Mouse (Mus musculus): ENCODE results near the gene Sptb. TPM values are rescaled to one million over a fixed set of nuclear protein-coding genes. Genes with fewer than 3 reads are reported as not detected.

Gene Sptb
- total RNA-seq, 2 experiments from 2014 or later: 0.04 to 0.93 TPM

DNA sequence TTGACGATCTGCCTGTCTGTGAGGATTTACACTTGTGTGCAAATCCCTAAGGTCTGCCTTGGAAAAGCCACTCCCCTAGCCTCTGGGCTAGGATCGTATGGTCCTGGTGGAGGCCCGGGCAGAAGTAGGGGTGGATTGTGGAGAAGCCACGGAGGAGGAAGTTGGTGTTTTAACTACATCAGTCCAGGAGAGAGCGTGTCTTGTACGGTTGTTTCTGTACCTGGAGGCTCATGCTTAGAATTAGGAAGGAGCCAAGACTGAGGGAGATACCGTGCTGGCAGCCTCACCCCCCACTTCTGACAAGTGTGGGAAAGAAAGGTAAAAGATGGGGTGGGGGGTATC lies 162.3 kb downstream of the Sptb start:
- peak; percentile 33 for ATAC-seq (replicated peaks; ENCODE audit: poor library complexity, severe bottlenecking)

DNA sequence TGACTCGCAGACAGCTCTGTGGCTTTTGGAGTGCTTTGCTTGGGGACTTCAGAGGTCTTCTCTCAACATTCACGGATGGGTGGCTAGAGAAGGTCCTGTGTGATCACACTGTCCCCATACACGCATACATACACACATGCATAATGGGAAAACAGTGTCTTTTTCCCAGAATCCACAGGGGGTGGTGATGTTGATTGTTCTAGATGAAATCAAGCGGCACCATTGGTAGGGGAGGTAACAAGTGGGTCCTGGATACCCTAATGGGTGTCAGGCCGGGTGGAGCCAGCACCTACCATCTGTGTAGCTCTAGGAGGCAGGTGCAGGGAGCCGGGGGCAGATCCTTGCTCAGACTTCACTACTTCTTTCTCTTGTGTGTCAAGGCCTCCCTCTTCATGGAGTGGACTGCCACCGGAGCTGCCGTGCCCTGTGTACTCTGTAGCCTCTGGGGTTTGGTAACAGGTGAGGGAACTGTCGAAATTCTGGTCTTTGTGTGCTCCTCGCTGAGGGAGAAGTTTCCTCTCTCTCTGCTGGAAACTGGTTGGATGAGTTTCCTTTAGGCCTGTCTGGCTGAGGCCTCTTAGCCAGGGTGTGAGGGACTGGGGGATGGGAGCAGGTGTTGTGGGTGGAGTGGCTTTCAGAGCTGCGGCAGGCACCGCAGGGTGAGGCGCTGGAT lies 162.8 kb downstream of the Sptb start:
- ATAC-seq (replicated peaks; ENCODE audit: poor library complexity, severe bottlenecking): peak; percentile 54

DNA sequence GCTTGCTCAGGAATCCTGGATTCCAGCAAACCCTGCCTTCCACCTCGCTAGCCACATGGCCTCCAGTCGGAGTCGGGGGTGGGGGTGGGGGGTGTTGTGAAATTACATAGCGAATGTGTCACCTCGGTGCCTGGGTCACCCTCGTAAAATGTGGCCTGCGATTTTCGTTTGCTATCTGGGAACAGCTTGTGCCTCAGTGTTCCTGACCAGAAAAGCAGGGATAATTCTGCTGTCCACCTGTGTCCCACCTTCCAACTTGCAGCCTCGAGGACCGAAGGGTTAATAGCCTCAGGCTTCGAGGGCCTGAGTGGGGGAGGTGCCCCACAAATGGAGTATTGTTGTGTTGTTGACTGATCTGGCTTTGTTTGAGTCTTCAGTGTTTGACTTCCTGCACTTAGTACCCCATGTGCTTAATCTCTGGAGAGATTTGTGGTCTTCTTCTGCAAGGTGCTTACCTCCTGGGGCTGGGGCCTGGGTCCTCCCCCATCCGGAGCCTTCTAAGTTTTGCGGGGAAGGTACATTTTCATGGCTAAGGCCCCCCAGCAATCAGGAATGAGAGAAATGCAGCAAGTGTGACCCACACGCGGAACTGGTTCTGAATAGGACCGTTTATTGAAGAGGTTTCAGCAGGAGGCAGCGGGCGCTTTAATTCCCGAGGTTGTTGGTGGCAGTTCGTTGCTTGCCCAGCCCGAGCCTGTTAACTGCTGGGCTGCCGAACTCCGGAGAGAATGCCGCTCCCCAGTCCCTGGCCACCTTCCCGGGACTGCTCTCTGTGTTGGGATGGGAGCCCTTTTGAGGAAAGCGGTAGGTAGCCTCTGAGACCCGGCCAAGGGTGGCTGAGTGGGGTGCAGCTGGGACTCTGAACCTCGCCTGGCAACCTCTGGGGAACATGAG lies 163.7 kb downstream of the Sptb start:
- no peak for ATAC-seq (replicated peaks; ENCODE audit: poor library complexity, severe bottlenecking)

DNA sequence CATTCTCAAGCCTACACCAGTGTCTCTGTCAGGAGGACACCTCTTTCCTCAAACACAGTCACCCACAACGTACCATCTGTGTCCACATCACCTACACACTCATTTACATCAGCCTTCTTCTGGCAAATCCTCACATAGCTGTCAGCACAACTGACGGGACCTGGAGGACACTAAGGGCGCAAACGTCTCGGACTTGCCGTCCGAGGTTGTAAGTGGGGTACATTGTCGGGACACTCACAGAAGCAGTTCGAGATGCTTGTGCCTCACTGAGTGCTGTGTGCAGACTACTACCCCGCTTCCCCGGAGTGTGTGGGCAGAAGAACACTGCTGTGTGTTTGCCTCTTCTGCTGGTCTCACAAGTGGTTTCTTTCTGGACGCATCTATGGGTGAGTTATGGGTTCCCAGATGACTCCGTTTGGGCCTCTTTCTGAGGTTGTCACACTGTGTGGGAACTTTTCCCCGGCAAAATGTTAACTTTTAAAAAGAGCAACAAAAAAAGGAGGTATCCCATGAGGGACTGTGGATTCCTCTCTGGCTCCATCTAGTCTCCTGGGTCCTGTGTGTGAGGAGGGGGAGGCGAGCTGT lies 164.5 kb downstream of the Sptb start:
- no peak for ATAC-seq (replicated peaks; ENCODE audit: poor library complexity, severe bottlenecking)

DNA sequence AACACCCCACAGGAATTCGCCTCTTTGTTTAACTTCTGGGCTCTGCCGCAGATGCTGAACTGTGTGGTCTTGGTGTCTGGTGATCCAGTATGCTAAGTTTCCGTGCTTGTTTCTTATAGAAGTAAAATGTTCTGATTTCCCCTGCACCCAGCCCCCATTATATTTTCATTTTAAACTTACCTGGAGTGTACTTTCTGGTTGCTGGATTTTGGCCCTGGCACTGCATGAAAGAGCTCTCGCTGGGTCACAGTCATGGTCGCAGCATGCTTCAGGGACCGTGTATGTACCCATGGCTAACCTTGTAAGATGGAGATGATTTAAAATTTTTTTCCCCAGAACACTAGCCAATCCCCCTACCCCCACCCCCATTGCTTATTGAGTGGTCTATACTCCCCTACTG lies 168.5 kb downstream of the Sptb start:
- ATAC-seq (replicated peaks; ENCODE audit: poor library complexity, severe bottlenecking): no peak

DNA sequence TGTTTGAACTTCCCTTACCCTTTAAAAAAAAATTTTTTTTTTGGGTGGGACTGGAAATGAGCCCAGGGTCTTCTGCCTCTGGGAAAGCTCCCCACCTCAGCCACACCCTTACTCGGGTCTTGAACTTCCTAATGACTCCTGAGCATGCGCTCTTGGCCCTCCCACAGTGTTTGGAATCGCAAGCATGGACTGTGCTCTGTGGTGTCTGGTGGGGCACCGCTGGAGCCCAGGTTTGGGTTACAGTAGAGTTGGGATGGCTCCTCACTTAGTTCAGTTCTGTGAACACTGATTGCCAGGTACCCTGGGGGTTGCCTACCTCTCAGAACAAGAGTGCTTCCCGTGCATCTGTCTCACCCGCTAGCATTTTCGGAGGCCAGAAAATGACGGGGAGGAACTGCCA lies 168.9 kb downstream of the Sptb start:
- ATAC-seq (replicated peaks; ENCODE audit: poor library complexity, severe bottlenecking): no peak

DNA sequence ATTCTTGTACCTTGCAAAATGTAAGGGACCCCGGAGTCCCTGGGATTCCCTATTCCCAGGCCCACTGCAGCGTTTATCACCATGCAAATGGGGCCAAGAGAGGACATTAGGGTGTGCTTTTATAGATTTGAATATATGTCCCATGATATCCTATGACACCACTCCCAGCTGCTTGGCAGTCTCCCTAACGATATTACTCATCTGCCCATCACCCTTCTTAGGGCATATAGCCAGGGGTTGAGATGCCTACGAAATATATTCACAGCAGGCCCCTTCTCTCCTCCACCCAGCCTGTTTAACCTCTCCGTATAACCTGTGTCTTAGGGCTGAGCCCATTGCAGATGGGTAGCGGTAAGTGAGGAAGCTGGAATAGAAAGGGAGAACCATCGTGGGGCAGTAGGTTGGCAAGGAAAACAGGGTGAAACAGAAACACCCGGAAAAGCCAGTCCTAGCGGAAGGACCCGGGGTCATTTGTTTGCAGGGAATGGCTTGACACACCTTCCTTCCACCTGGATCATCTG lies 169.6 kb downstream of the Sptb start:
- ATAC-seq (replicated peaks; ENCODE audit: poor library complexity, severe bottlenecking): no peak

DNA sequence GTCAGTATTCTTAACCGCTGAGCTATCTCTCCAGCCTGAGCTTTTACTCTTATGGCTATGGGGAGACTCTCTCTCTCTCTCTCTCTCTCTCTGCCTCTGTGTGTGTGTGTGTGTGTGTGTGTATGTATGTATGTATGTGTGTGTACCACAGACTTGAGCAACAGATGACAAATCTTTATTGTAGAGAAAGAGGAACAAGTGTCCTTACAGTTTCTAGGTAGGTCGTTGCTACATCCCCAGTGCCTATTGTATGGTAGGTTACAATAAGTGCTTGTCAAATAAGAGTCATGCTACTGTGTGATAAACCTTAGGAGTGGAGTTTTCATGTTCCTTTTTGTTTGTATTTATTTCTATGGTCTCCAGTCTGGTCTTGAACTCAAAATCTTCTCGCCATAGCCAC lies 170.2 kb downstream of the Sptb start:
- peak; percentile 81 for ATAC-seq (replicated peaks; ENCODE audit: poor library complexity, severe bottlenecking)

DNA sequence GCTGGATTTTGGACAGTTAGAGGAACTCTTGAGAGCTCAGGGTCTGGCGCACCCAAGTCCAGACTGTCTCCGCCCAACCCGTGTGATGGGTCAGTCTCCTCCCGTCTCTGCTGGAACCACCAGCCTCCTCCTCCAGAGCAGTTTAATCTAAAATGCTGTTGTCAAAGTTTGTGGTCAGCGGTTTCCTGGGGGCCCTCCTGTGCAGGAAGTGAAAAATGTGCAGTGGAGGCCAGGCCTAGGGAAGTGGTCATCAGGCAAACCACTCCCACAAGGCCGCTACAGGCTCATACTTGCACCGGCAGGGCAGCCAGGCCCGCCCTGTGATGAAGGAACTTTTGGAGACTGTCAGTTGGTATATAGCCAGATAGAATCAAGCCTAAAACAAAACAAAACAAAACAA lies 172.9 kb downstream of the Sptb start:
- ATAC-seq (replicated peaks; ENCODE audit: poor library complexity, severe bottlenecking): peak; percentile 74

DNA sequence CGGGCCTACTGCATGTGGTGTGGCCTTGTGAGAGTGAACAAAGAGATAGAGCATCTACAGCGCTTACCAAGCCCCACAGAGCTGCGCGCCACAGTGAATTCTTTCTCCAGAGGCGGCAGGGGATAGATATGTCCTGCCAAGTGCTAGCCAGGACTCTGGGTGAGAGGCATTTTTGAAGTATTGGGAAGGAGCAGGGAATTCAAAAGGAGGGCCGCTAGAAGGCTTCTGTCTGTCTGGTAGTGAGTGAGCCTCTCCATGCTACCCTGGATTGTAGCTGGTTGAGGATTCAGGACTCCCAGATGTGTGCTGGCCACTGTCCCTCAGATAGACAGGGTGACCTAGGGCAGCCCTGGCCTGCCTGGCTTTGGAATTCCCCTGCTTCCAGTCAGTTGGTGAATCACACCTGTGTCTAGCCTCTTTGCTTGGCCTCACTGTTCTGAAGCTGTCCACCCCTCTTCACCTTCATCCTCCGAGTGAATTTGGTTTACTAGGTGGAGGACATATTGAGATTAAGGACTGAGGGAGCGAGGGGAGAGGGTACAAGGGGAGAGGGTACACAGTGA lies 173.7 kb downstream of the Sptb start:
- ATAC-seq (replicated peaks; ENCODE audit: poor library complexity, severe bottlenecking): no peak

DNA sequence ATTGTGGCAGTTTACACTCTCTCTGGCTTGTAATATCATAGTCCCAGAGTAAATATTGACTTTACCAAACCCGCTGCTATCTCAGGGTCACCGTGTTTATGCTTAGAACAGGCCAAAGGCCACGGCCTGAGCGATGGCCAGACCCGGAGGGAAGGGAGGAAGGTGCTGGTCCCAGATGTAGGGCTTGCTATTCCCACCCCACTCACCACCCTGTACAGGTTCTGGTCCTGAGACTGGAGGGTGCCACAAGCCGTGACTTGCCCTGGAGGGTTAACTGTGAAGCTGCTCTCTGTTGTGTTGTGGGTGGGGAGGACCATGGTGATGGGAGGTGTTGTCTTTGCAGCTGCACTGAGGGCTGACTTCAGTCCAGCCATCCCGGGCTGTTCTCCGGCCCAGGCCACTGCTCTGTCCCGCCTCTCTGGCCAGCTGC lies 174.9 kb downstream of the Sptb start:
- ATAC-seq (replicated peaks; ENCODE audit: poor library complexity, severe bottlenecking): no peak

DNA sequence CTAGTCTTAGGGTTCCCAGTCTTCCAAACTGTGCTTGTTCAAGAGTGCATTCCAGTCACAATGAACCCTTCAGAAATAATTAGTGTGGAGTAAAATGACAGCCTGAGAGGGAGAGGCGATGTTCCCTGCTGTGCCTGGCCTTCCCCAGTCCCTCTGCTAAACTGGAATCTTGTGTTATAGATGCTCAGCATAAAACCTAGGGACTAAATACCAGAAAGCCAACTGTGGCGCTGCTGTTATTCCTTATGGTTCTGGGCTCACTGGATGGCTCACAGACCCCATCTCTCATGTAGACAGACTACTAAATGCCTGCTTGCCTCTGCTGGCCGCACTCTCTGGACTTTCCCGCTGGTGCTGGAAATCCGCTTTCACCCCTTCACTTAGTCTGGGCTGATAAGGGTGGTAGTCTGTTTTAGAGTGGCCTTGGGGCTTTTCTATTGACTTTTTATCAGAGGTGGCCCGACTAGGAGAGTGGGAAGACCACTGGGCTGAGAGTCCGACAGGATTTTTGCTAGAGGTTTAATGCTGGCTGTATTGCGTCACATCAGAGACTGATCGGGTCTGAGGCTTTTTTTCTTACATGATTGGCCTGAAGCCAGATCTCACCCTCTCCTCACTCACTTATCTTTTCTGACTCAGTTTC lies 175.6 kb downstream of the Sptb start:
- no peak for ATAC-seq (replicated peaks; ENCODE audit: poor library complexity, severe bottlenecking)

DNA sequence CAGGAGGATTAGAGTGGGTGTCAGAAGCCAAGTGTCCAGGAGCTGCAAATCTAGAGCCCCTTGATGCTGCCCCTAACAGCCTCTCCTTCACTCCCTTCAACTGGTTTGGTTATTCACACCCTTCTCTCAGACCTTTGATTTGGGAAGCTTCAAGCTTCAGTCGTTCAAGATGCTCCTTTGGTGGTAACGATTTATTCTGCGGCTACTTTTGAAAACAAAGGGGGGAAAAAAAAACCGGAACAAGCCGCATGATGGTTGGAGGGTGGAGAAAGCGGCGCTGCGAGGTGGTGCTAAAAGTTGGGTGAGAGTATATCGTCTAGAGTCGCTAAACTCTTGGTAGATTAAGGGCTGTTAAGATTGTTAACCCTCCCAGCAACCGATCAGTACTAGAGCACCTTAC lies 176.1 kb downstream of the Sptb start:
- 0 out of 2 replicates have a peak, but pooled peaks have one; percentile 8 for ATAC-seq (replicated peaks; ENCODE audit: poor library complexity, severe bottlenecking)

DNA sequence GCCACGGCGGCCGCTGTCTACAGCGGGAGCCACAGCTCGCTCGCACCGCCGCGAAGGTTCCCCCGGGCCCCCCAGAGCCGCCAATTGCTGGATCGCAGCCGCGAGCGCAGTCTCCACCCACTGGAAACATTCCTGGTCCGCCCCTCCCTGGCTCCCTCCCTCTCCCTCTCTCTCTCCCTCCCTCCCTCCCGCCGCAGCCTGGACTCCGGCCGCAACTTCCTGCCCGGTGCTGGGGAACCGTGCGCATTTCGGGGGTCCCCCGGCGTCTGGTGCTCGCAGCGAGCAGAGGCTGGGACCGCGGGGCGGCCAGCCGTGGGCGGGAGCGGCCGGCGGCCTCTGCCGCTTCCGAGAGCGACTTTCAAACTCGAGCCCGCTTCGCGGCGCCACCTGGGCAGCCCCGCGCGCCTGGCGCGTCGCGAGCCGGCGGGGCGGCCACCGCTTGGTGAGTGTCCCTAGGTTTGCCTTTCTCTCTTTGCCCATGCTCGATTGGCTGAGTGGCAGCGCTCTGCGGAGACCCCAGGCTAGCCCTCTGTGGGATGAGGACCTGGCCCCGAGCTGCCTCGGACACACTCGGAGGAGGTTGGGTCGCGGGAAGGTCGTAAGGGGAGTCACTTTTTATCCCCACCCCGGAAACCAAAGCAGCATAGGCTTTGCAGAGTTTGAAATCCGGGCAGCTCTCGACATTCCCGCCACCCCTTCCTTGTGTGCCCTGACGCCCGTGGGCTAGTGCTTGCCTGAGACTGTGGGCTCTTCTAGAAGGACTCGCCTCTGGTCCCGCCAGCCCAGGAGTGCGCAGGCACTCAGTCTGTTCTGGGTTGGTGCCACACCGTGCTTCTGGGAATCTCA lies 176.7 kb downstream of the Sptb start:
- ATAC-seq (replicated peaks; ENCODE audit: poor library complexity, severe bottlenecking): peak; percentile 29

DNA sequence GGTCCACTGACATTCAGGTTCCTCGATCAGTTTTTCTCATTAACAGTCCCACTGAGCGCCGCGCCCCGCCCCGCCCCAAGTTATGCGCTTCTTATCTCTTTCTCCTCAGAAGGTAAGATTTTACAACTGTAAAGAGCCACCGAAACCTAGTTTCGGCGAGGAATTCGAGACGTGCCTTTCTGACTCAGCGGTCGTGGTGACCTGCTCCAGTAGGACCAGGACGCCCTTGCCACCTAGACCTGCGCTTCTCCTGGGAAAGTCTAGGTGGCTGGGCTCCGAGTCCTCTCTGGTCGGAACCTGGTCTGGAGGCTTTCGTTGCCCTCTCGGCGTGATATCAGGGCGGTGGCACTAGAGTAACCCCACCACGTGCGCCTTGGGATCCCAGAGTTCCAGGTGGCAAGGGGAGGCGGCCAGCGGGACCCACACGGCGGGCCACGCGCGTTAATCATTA lies 177.4 kb downstream of the Sptb start:
- ATAC-seq (replicated peaks; ENCODE audit: poor library complexity, severe bottlenecking): no peak

DNA sequence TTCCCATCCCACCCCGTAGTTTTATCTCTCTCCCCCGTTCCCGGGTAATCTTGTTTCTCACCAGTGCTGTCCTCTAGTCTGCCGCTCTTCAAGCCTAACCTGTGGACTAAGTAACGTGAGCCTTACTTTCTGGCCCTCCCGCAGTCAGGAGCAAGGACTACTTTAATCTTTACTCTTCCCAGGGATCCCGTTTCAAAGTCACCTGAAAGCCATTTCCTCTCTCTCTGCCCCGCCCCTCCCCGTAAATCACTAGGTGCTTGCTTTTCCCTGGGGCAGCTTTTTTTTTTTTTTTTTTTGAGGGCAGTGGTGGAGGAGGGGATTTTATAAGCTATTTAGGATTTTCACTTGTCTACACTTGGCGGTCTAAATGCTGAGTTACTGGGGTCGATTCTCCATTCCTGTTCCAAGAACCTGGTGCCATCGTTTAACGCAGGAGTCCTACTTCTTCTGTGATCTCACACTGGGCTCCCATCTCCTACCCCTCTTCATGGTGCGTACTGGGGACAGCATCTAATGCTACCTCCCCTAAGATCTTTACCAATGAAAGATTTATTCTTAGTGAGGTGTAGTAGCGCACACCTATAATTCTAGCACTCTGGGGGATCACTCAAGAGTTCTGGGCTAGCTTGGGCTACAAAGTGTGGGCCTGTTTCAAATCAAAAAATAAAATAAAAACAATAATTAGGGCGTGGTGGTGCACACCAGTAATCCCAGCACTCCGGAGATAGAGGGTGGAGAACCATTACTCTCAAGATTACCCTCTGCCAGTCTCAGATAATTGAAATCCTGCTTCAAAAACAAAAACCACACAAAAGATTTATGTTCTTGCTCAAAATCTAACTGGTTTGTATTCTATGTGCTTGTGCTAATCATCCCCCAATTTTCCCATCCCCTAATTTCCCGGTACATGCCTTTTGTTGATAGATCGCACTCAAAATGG lies 178.1 kb downstream of the Sptb start:
- no peak for ATAC-seq (replicated peaks; ENCODE audit: poor library complexity, severe bottlenecking)

DNA sequence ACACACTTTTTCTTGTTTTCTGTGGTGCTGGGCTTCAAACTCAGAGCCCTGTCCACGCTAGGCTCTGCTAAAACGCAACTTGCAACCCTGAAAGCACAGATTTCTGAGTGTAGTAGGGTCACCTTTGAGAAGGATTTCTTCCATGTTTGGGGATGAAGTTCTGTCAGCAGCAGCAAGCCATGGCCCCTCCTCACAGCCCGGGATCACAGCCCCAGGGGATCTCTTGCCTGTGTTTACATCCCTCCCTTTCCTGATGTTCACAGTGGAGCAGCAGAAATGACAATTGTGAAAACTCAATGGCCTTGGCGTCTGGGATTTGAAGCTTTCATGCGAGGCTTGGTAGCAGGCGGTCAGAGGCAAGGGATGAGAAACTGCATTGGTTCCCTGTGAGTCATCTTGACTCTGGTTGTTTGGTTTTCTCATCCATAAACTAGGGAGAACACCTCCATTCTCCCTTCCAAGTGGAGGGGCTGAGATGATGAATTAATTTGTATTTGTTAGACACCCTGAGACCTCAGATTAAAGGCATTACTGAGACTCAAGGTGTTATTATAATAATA lies 179.7 kb downstream of the Sptb start, which contains the start of gene Plekhg3:
Plekhg3 (plus strand) TSS at position 312 of the 560 bp plus-strand sequence.
- no peak for ATAC-seq (replicated peaks; ENCODE audit: poor library complexity, severe bottlenecking)

Data from granulocyte monocyte progenitor cell, adult 5-6 weeks (primary cell).